In genomic region chrX:103694787-103695164, GRCm38 (mm10) we compare ENCODE assay signal across 8 mouse cellular contexts.
DNase-seq lines count a peak whose midpoint lies in the region; ATAC-seq and TF ChIP-seq lines count a peak whose summit lies in the region.

No protein-coding gene starts in this region.

- WGBS in kidney, embryonic 16.5 days: 9% methylated on average over 17 of the region's 17 CpGs
- 5% methylated on average over 17 of the region's 17 CpGs for WGBS in embryonic facial prominence, embryonic 12.5 days
- 9% methylated on average over 17 of the region's 17 CpGs for WGBS in intestine, embryonic 16.5 days

- no peak for DNase-seq in kidney, postnatal 10 days
- no peak for DNase-seq in layer of hippocampus, postnatal 25 days (ENCODE audit: extremely low spot score in 1 of 2, low spot score in 1 of 2)
- DNase-seq in MN1 (ENCODE audit: low spot score): no peak

- no peak for TF ChIP-seq POLR2A in bone marrow macrophage, adult 2 months (IDR thresholded peaks at IDR 0.05; ENCODE audit: borderline replicate concordance, low read depth, low read length)
- TF ChIP-seq POLR2A in myocyte (IDR thresholded peaks at IDR 0.05; ENCODE audit: insufficient read length, low read depth): no peak

- peak overlapping the region; percentile 59 for H3K9ac ChIP-seq in kidney, embryonic 16.5 days (replicated peaks; ENCODE audit: low read length)
- peak overlapping the region; percentile 31 for H3K9ac ChIP-seq in embryonic facial prominence, embryonic 12.5 days
- H3K9ac ChIP-seq in intestine, embryonic 16.5 days (ENCODE audit: low read depth, low read length): 0 out of 2 replicates have a peak overlapping the region, but pooled peaks have one; percentile 64

- H3K4me2 ChIP-seq in kidney, embryonic 16.5 days (replicated peaks; ENCODE audit: low read depth, low read length): peak overlapping the region; percentile 75
- H3K4me2 ChIP-seq in embryonic facial prominence, embryonic 12.5 days (replicated peaks): peak overlapping the region; percentile 74
- H3K4me2 ChIP-seq in intestine, embryonic 16.5 days (ENCODE audit: low read depth, low read length): peak overlapping the region; percentile 85
- peak overlapping the region; percentile 69 for H3K4me2 ChIP-seq in myocyte (ENCODE audit: low read depth)

- H3K27me3 ChIP-seq in kidney, embryonic 16.5 days (ENCODE audit: insufficient read depth, low read length): peaks cover 72% of the 10 kb centered on the region
- peaks cover 57% of the 10 kb centered on the region for H3K27me3 ChIP-seq in embryonic facial prominence, embryonic 12.5 days
- H3K27me3 ChIP-seq in intestine, embryonic 16.5 days (replicated peaks; ENCODE audit: control insufficient read depth, insufficient read depth, low read length): peaks cover 40% of the 10 kb centered on the region
- H3K27me3 ChIP-seq in myocyte (ENCODE audit: control insufficient read depth, insufficient read depth, insufficient read length): no peaks in the 10 kb centered on the region

- H3K79me2 ChIP-seq in myocyte (ENCODE audit: control insufficient read depth, insufficient read depth): no peaks in the 10 kb centered on the region

- no peak overlapping the region for H3K27ac ChIP-seq in kidney, embryonic 16.5 days (ENCODE audit: low read length)
- H3K27ac ChIP-seq in bone marrow macrophage, adult 2 months (ENCODE audit: insufficient read depth, low read depth, low read length): no peak overlapping the region
- H3K27ac ChIP-seq in embryonic facial prominence, embryonic 12.5 days: no peak overlapping the region
- H3K27ac ChIP-seq in intestine, embryonic 16.5 days (ENCODE audit: low read length): no peak overlapping the region

- no peak for TF ChIP-seq CTCF in bone marrow macrophage, adult 2 months (IDR thresholded peaks at IDR 0.05; ENCODE audit: low read depth, low read length)

- H3ac ChIP-seq in myocyte (ENCODE audit: control insufficient read depth, insufficient read length): no peak overlapping the region

- peaks cover 6% of the 10 kb centered on the region; the same call in 1 of the 2 replicates for H3K9me3 ChIP-seq in kidney, embryonic 16.5 days (ENCODE audit: low read length)
- H3K9me3 ChIP-seq in embryonic facial prominence, embryonic 12.5 days: no peaks in the 10 kb centered on the region
- no peaks in the 10 kb centered on the region for H3K9me3 ChIP-seq in intestine, embryonic 16.5 days (ENCODE audit: control insufficient read depth, low read length)

- H3K4me3 ChIP-seq in kidney, embryonic 16.5 days (ENCODE audit: low read length): peak overlapping the region; percentile 49
- H3K4me3 ChIP-seq in bone marrow macrophage, adult 2 months (ENCODE audit: insufficient read depth, low read length): peak overlapping the region; percentile 52
- H3K4me3 ChIP-seq in embryonic facial prominence, embryonic 12.5 days: peak overlapping the region; percentile 40
- H3K4me3 ChIP-seq in intestine, embryonic 16.5 days (ENCODE audit: low read length): peak overlapping the region; percentile 49
- H3K4me3 ChIP-seq in myocyte: no peak overlapping the region

- no peaks in the 10 kb centered on the region for H3K4me1 ChIP-seq in kidney, embryonic 16.5 days (ENCODE audit: insufficient read depth, low read length)
- 0 out of 2 replicates have a peak, but pooled peaks cover 2% of the 10 kb centered on the region for H3K4me1 ChIP-seq in bone marrow macrophage, adult 2 months (ENCODE audit: control insufficient read depth, insufficient read depth, low read length)
- H3K4me1 ChIP-seq in embryonic facial prominence, embryonic 12.5 days: 0 out of 2 replicates have a peak, but pooled peaks cover 4% of the 10 kb centered on the region
- no peaks in the 10 kb centered on the region for H3K4me1 ChIP-seq in intestine, embryonic 16.5 days (ENCODE audit: control insufficient read depth, insufficient read depth, low read length)

- no peaks in the 10 kb centered on the region for H3K36me3 ChIP-seq in kidney, embryonic 16.5 days (ENCODE audit: insufficient read depth, low read length)
- H3K36me3 ChIP-seq in embryonic facial prominence, embryonic 12.5 days: no peaks in the 10 kb centered on the region
- H3K36me3 ChIP-seq in intestine, embryonic 16.5 days (ENCODE audit: control insufficient read depth, insufficient read depth, low read length): no peaks in the 10 kb centered on the region
- H3K36me3 ChIP-seq in myocyte (ENCODE audit: control insufficient read depth, insufficient read depth): no peaks in the 10 kb centered on the region

- ATAC-seq in kidney, embryonic 16.5 days (ENCODE audit: low FRiP score, low TSS enrichment): peak; percentile 62
- no peak; the same call in 1 of the 2 replicates for ATAC-seq in embryonic facial prominence, embryonic 12.5 days (ENCODE audit: insufficient number of reproducible peaks, insufficient read depth, low FRiP score, low TSS enrichment)
- no peak; the same call in 1 of the 2 replicates for ATAC-seq in intestine, embryonic 16.5 days

TF ChIP-seq in myocyte, 11 proteins besides CTCF, POLR2A, EP300 and RAD21:
- TF ChIP-seq REST (IDR thresholded peaks at IDR 0.05; ENCODE audit: insufficient read depth, insufficient read length) (no peak), MAX (IDR thresholded peaks at IDR 0.05; ENCODE audit: low read depth) (no peak), E2F4 (IDR thresholded peaks at IDR 0.05; ENCODE audit: insufficient read depth) (no peak), SRF (IDR thresholded peaks at IDR 0.05; ENCODE audit: control insufficient read depth, insufficient read length, low read depth) (no peak), MYOG (IDR thresholded peaks at IDR 0.05; ENCODE audit: control insufficient read depth in 1 of 3, insufficient read depth in 1 of 3, insufficient read length in 2 of 3, low read depth in 2 of 3) (no peak), USF1 (IDR thresholded peaks at IDR 0.05; ENCODE audit: low read depth) (no peak), TCF12 (IDR thresholded peaks at IDR 0.05; ENCODE audit: insufficient read depth, poor library complexity, severe bottlenecking) (no peak), MYOD1 (IDR thresholded peaks at IDR 0.05; ENCODE audit: control insufficient read depth in 1 of 3, insufficient read length in 2 of 3, low read depth in 2 of 3) (no peak)
